Mouse (Mus musculus): ENCODE results near the gene Oas1g. TPM values are rescaled to one million over a fixed set of nuclear protein-coding genes. Genes with fewer than 3 reads are reported as not detected.
A peak's percentile ranks its signal among the peaks of the same experiment; 100 is the strongest.
"Not testable (repeated sequence)": the region's sequence is repeated elsewhere in the genome, so short reads cannot be mapped to it uniquely, and the experiment has no call there.

Gene Oas1g
- polyA plus RNA-seq (2011; ENCODE audit: insufficient read depth, insufficient read length, low read depth, missing spikeins) = 0.97 and 1.5 TPM in 2 replicates

GRCm38 (mm10) chr5:120887413-120887812 lies at the start of gene Oas1g:
Gene Oas1g (minus strand): TSS chr5:120887613.
- peak within 1 kb of the TSS; percentile 23; the same call in 1 of the 2 replicates for H3K27ac ChIP-seq (ENCODE audit: insufficient read depth, low read length)
- H3K9ac ChIP-seq (ENCODE audit: low read depth, poor library complexity, severe bottlenecking) = peak within 1 kb of the TSS; percentile 9; the same call in 1 of the 2 replicates
- not testable (repeated sequence) for H3K9me3 ChIP-seq (replicated peaks; ENCODE audit: control insufficient read depth, insufficient read depth, low read length, poor library complexity, severe bottlenecking); H3K36me3 ChIP-seq (ENCODE audit: control insufficient read depth, insufficient read depth, low read length, poor library complexity, severe bottlenecking); H3K27me3 ChIP-seq (ENCODE audit: control insufficient read depth, insufficient read depth, low read length, poor library complexity, severe bottlenecking); H3K4me1 ChIP-seq (ENCODE audit: control insufficient read depth, insufficient read depth, low read length)
- peak within 1 kb of the TSS; percentile 16; the same call in 1 of the 2 replicates for H3K4me3 ChIP-seq (ENCODE audit: low read depth, low read length)

- no peak for TF ChIP-seq CTCF (IDR thresholded peaks at IDR 0.05; ENCODE audit: low read depth, low read length)
- no peak for TF ChIP-seq POLR2A (IDR thresholded peaks at IDR 0.05; ENCODE audit: insufficient read depth, low read length)
- TF ChIP-seq EP300 (IDR thresholded peaks at IDR 0.05; ENCODE audit: insufficient read depth, low read depth, low read length) = no peak
- no peak overlapping the region for H3K9ac ChIP-seq (ENCODE audit: low read depth, poor library complexity, severe bottlenecking)
- H3K27ac ChIP-seq (ENCODE audit: insufficient read depth, low read length) = no peak overlapping the region
- no peaks in the 10 kb centered on the region; the same call in 1 of the 2 replicates for H3K9me3 ChIP-seq (replicated peaks; ENCODE audit: control insufficient read depth, insufficient read depth, low read length, poor library complexity, severe bottlenecking)
- H3K4me3 ChIP-seq (ENCODE audit: low read depth, low read length) = no peak overlapping the region
- no peaks in the 10 kb centered on the region for H3K36me3 ChIP-seq (ENCODE audit: control insufficient read depth, insufficient read depth, low read length, poor library complexity, severe bottlenecking)
- H3K4me1 ChIP-seq (ENCODE audit: control insufficient read depth, insufficient read depth, low read length) = no peaks in the 10 kb centered on the region
- H3K27me3 ChIP-seq (ENCODE audit: control insufficient read depth, insufficient read depth, low read length, poor library complexity, severe bottlenecking) = no peaks in the 10 kb centered on the region
Measured at GRCm38 (mm10) chr5:120933966-120934365, 46.6 kb upstream of the Oas1g start.

GRCm38 (mm10) chr5:120927036-120927435 lies 39.6 kb upstream of the Oas1g start:
- no peaks in the 10 kb centered on the region; the same call in 1 of the 2 replicates for H3K9me3 ChIP-seq (replicated peaks; ENCODE audit: control insufficient read depth, insufficient read depth, low read length, poor library complexity, severe bottlenecking)
- H3K27ac ChIP-seq (ENCODE audit: insufficient read depth, low read length) = no peak overlapping the region
- H3K4me3 ChIP-seq (ENCODE audit: low read depth, low read length) = no peak overlapping the region
- TF ChIP-seq CTCF (IDR thresholded peaks at IDR 0.05; ENCODE audit: low read depth, low read length) (peak; percentile 55), EP300 (IDR thresholded peaks at IDR 0.05; ENCODE audit: insufficient read depth, low read depth, low read length) (no peak)
- H3K27me3 ChIP-seq (ENCODE audit: control insufficient read depth, insufficient read depth, low read length, poor library complexity, severe bottlenecking) = no peaks in the 10 kb centered on the region
- no peak overlapping the region for H3K9ac ChIP-seq (ENCODE audit: low read depth, poor library complexity, severe bottlenecking)
- H3K36me3 ChIP-seq (ENCODE audit: control insufficient read depth, insufficient read depth, low read length, poor library complexity, severe bottlenecking) = no peaks in the 10 kb centered on the region
- H3K4me1 ChIP-seq (ENCODE audit: control insufficient read depth, insufficient read depth, low read length) = no peaks in the 10 kb centered on the region

- H3K9ac ChIP-seq (ENCODE audit: low read depth, poor library complexity, severe bottlenecking); H3K4me1 ChIP-seq (ENCODE audit: control insufficient read depth, insufficient read depth, low read length); H3K4me3 ChIP-seq (ENCODE audit: low read depth, low read length); H3K27ac ChIP-seq (ENCODE audit: insufficient read depth, low read length); H3K36me3 ChIP-seq (ENCODE audit: control insufficient read depth, insufficient read depth, low read length, poor library complexity, severe bottlenecking); H3K27me3 ChIP-seq (ENCODE audit: control insufficient read depth, insufficient read depth, low read length, poor library complexity, severe bottlenecking); H3K9me3 ChIP-seq (replicated peaks; ENCODE audit: control insufficient read depth, insufficient read depth, low read length, poor library complexity, severe bottlenecking): not testable (repeated sequence)
Measured at GRCm38 (mm10) chr5:120926311-120926710, 38.9 kb upstream of the Oas1g start.

- H3K4me3 ChIP-seq (ENCODE audit: low read depth, low read length); H3K27me3 ChIP-seq (ENCODE audit: control insufficient read depth, insufficient read depth, low read length, poor library complexity, severe bottlenecking); H3K9me3 ChIP-seq (replicated peaks; ENCODE audit: control insufficient read depth, insufficient read depth, low read length, poor library complexity, severe bottlenecking); H3K27ac ChIP-seq (ENCODE audit: insufficient read depth, low read length); H3K36me3 ChIP-seq (ENCODE audit: control insufficient read depth, insufficient read depth, low read length, poor library complexity, severe bottlenecking); H3K4me1 ChIP-seq (ENCODE audit: control insufficient read depth, insufficient read depth, low read length); H3K9ac ChIP-seq (ENCODE audit: low read depth, poor library complexity, severe bottlenecking): not testable (repeated sequence)
Measured at GRCm38 (mm10) chr5:120924520-120924919, 37.1 kb upstream of the Oas1g start.

GRCm38 (mm10) chr5:120923969-120924368 lies 36.6 kb upstream of the Oas1g start:
- Histone ChIP-seq H3K27ac (ENCODE audit: insufficient read depth, low read length) (no peak overlapping the region), H3K36me3 (ENCODE audit: control insufficient read depth, insufficient read depth, low read length, poor library complexity, severe bottlenecking) (no peaks in the 10 kb centered on the region), H3K9me3 (replicated peaks; ENCODE audit: control insufficient read depth, insufficient read depth, low read length, poor library complexity, severe bottlenecking) (no peaks in the 10 kb centered on the region), H3K4me1 (ENCODE audit: control insufficient read depth, insufficient read depth, low read length) (no peaks in the 10 kb centered on the region), H3K9ac (ENCODE audit: low read depth, poor library complexity, severe bottlenecking) (no peak overlapping the region), H3K27me3 (ENCODE audit: control insufficient read depth, insufficient read depth, low read length, poor library complexity, severe bottlenecking) (no peaks in the 10 kb centered on the region), H3K4me3 (ENCODE audit: low read depth, low read length) (no peak overlapping the region)
- TF ChIP-seq POLR2A (IDR thresholded peaks at IDR 0.05; ENCODE audit: insufficient read depth, low read length) (no peak), EP300 (IDR thresholded peaks at IDR 0.05; ENCODE audit: insufficient read depth, low read depth, low read length) (no peak), CTCF (IDR thresholded peaks at IDR 0.05; ENCODE audit: low read depth, low read length) (no peak)

- H3K4me1 ChIP-seq (ENCODE audit: control insufficient read depth, insufficient read depth, low read length) = no peaks in the 10 kb centered on the region
- no peak for TF ChIP-seq CTCF (IDR thresholded peaks at IDR 0.05; ENCODE audit: low read depth, low read length)
- TF ChIP-seq EP300 (IDR thresholded peaks at IDR 0.05; ENCODE audit: insufficient read depth, low read depth, low read length) = no peak
- no peak for TF ChIP-seq POLR2A (IDR thresholded peaks at IDR 0.05; ENCODE audit: insufficient read depth, low read length)
- no peak overlapping the region for H3K9ac ChIP-seq (ENCODE audit: low read depth, poor library complexity, severe bottlenecking)
- no peak overlapping the region for H3K4me3 ChIP-seq (ENCODE audit: low read depth, low read length)
- no peaks in the 10 kb centered on the region for H3K27me3 ChIP-seq (ENCODE audit: control insufficient read depth, insufficient read depth, low read length, poor library complexity, severe bottlenecking)
- H3K27ac ChIP-seq (ENCODE audit: insufficient read depth, low read length) = no peak overlapping the region
- no peaks in the 10 kb centered on the region for H3K9me3 ChIP-seq (replicated peaks; ENCODE audit: control insufficient read depth, insufficient read depth, low read length, poor library complexity, severe bottlenecking)
- no peaks in the 10 kb centered on the region for H3K36me3 ChIP-seq (ENCODE audit: control insufficient read depth, insufficient read depth, low read length, poor library complexity, severe bottlenecking)
Measured at GRCm38 (mm10) chr5:120920296-120920695, 32.9 kb upstream of the Oas1g start.

GRCm38 (mm10) chr5:120919156-120919935 lies 31.9 kb upstream of the Oas1g start:
- H3K4me3 ChIP-seq (ENCODE audit: low read depth, low read length); H3K27me3 ChIP-seq (ENCODE audit: control insufficient read depth, insufficient read depth, low read length, poor library complexity, severe bottlenecking): not testable (repeated sequence)

GRCm38 (mm10) chr5:120914204-120914603 lies 26.8 kb upstream of the Oas1g start, which contains the start of gene Oas1d:
Gene Oas1d (plus strand): TSS chr5:120914536.
- H3K9ac ChIP-seq (ENCODE audit: low read depth, poor library complexity, severe bottlenecking); H3K4me1 ChIP-seq (ENCODE audit: control insufficient read depth, insufficient read depth, low read length): not testable (repeated sequence)

More at GRCm38 (mm10) chr5:120919156-120919935, 31.9 kb upstream of the Oas1g start:
- not testable (repeated sequence) for H3K27ac ChIP-seq (ENCODE audit: insufficient read depth, low read length); H3K4me1 ChIP-seq (ENCODE audit: control insufficient read depth, insufficient read depth, low read length); H3K36me3 ChIP-seq (ENCODE audit: control insufficient read depth, insufficient read depth, low read length, poor library complexity, severe bottlenecking); H3K9me3 ChIP-seq (replicated peaks; ENCODE audit: control insufficient read depth, insufficient read depth, low read length, poor library complexity, severe bottlenecking); H3K9ac ChIP-seq (ENCODE audit: low read depth, poor library complexity, severe bottlenecking)

More at GRCm38 (mm10) chr5:120914204-120914603, 26.8 kb upstream of the Oas1g start, which contains the start of gene Oas1d:
- H3K9me3 ChIP-seq (replicated peaks; ENCODE audit: control insufficient read depth, insufficient read depth, low read length, poor library complexity, severe bottlenecking); H3K27ac ChIP-seq (ENCODE audit: insufficient read depth, low read length); H3K27me3 ChIP-seq (ENCODE audit: control insufficient read depth, insufficient read depth, low read length, poor library complexity, severe bottlenecking); H3K4me3 ChIP-seq (ENCODE audit: low read depth, low read length); H3K36me3 ChIP-seq (ENCODE audit: control insufficient read depth, insufficient read depth, low read length, poor library complexity, severe bottlenecking): not testable (repeated sequence)

All from ES-Bruce4 (cell line).